Mouse (Mus musculus) megakaryocyte, adult 5-6 weeks (primary cell): ENCODE data around the gene Ets1. TPM values are rescaled to one million over a fixed set of nuclear protein-coding genes. Genes with fewer than 3 reads are reported as not detected.

Source experiments
- ATAC-seq: 2 replicates; pipeline ENCODE4 v1.8.0; 2016; ENCODE audit warnings: mild to moderate bottlenecking, inconsistent platforms; ENCODE audit not compliant: poor library complexity, severe bottlenecking
- total RNA-seq, 2 experiments: library from RNA; stranded (forward) in 1 of 2; stranded (reverse) in 1 of 2; fragments of 153-499, 151-499 nt in 1 of 2; fragments of 221-1000, 200-1000 nt in 1 of 2; gene quantifications; 2 replicates each; pipeline versions ENCODE4 v1.2.3 to v1.2.4; 2015 to 2017

Gene Ets1
- total RNA-seq, 2 experiments from 2014 or later = 8.6 to 29.5 TPM

- no peak for ATAC-seq
These were observed 92.3 kb downstream of the Ets1 start for GRCm38 (mm10) chr9:32728306-32728705.

GRCm38 (mm10) chr9:32728806-32729205 is 92.8 kb downstream of the Ets1 start:
- ATAC-seq = no peak

- ATAC-seq = no peak
These were observed 93.2 kb downstream of the Ets1 start for GRCm38 (mm10) chr9:32729207-32729606.

GRCm38 (mm10) chr9:32730001-32730655 is 94.1 kb downstream of the Ets1 start:
- ATAC-seq = no peak

GRCm38 (mm10) chr9:32730656-32731590 is 94.9 kb downstream of the Ets1 start:
- peak; percentile 59 for ATAC-seq

- no peak for ATAC-seq
These were observed 95.8 kb downstream of the Ets1 start for GRCm38 (mm10) chr9:32731787-32732186.

GRCm38 (mm10) chr9:32735071-32735470 is 99.0 kb downstream of the Ets1 start:
- ATAC-seq = no peak

- ATAC-seq = no peak
These were observed 100.0 kb downstream of the Ets1 start for GRCm38 (mm10) chr9:32736051-32736450.

GRCm38 (mm10) chr9:32739988-32740387 is 104.0 kb downstream of the Ets1 start:
- ATAC-seq = no peak

GRCm38 (mm10) chr9:32740751-32741387 is 104.8 kb downstream of the Ets1 start:
- peak; percentile 51 for ATAC-seq

GRCm38 (mm10) chr9:32741681-32742080 is 105.7 kb downstream of the Ets1 start:
- no peak for ATAC-seq

- ATAC-seq = no peak
These were observed 107.1 kb downstream of the Ets1 start for GRCm38 (mm10) chr9:32743157-32743556.

GRCm38 (mm10) chr9:32743642-32744161 is 107.7 kb downstream of the Ets1 start:
- no peak for ATAC-seq

GRCm38 (mm10) chr9:32744288-32744687 is 108.3 kb downstream of the Ets1 start:
- no peak for ATAC-seq

GRCm38 (mm10) chr9:32745079-32745763 is 109.2 kb downstream of the Ets1 start:
- ATAC-seq = no peak

- ATAC-seq = no peak
These were observed 110.0 kb downstream of the Ets1 start for GRCm38 (mm10) chr9:32745998-32746397.

GRCm38 (mm10) chr9:32746615-32747014 is 110.6 kb downstream of the Ets1 start:
- ATAC-seq = no peak

- ATAC-seq = 0 out of 2 replicates have a peak, but pooled peaks have one; percentile 21
These were observed 111.6 kb downstream of the Ets1 start for GRCm38 (mm10) chr9:32747624-32748023.

- no peak for ATAC-seq
These were observed 112.5 kb downstream of the Ets1 start for GRCm38 (mm10) chr9:32748552-32748951.

GRCm38 (mm10) chr9:32749721-32750480 is 113.9 kb downstream of the Ets1 start:
- ATAC-seq = no peak
